Mouse (Mus musculus) ES-Bruce4 (cell line): Measurements from ENCODE around the gene Tdpoz1. TPM values are rescaled to one million over a fixed set of nuclear protein-coding genes. Genes with fewer than 3 reads are reported as not detected.
A peak's percentile ranks its signal among the peaks of the same experiment; 100 is the strongest.
"Not testable (repeated sequence)": the region's sequence is repeated elsewhere in the genome, so short reads cannot be mapped to it uniquely, and the experiment has no call there.

Experiments
- H3K27ac ChIP-seq: 2 replicates; pipeline ENCODE4 v1.5.1; 2012; ENCODE audit warnings: low read length, inconsistent platforms; ENCODE audit not compliant: insufficient read depth
- H3K27me3 ChIP-seq: 2 replicates; pipeline ENCODE4 v1.6.1; 2012; ENCODE audit warnings: mild to moderate bottlenecking, low read length, inconsistent platforms; ENCODE audit not compliant: control insufficient read depth, poor library complexity, insufficient read depth, severe bottlenecking
- H3K36me3 ChIP-seq: 2 replicates; pipeline ENCODE4 v1.6.1; 2012; ENCODE audit warnings: inconsistent platforms, mild to moderate bottlenecking, low read length, moderate library complexity; ENCODE audit not compliant: control insufficient read depth, poor library complexity, insufficient read depth, severe bottlenecking
- H3K4me1 ChIP-seq: one replicate; pipeline ENCODE4 v1.8.1; 2011; ENCODE audit warnings: low read length; ENCODE audit not compliant: control insufficient read depth, insufficient read depth
- H3K4me3 ChIP-seq: 2 replicates; pipeline ENCODE4 v1.5.1; 2011; ENCODE audit warnings: low read depth, mild to moderate bottlenecking, low read length
- H3K9ac ChIP-seq: 2 replicates; pipeline ENCODE4 v1.6.1; 2012; ENCODE audit warnings: low read depth, mild to moderate bottlenecking, inconsistent platforms; ENCODE audit not compliant: poor library complexity, severe bottlenecking
- H3K9me3 ChIP-seq: replicated peaks from 2 replicates; pipeline ENCODE4 v1.6.1; 2012; ENCODE audit warnings: mild to moderate bottlenecking, low read length, inconsistent platforms; ENCODE audit not compliant: control insufficient read depth, poor library complexity, insufficient read depth, severe bottlenecking
- CTCF ChIP-seq: IDR thresholded peaks from one replicate; pipeline ENCODE4 v1.8.1; 2011; ENCODE audit warnings: low read depth, low read length
- EP300 ChIP-seq: IDR thresholded peaks from 2 replicates; pipeline ENCODE4 v1.6.1; 2011; ENCODE audit warnings: low read depth, low read length; ENCODE audit not compliant: insufficient read depth
- POLR2A ChIP-seq: IDR thresholded peaks from one replicate; pipeline ENCODE4 v1.8.1; 2011; ENCODE audit warnings: low read length; ENCODE audit not compliant: insufficient read depth
- polyA plus RNA-seq: library from polyadenylated mRNA; stranded (reverse); fragments of >200 nt; gene quantifications from 2 replicates; pipeline ENCODE4 v1.2.4, GENCODE M21; 2011; ENCODE audit warnings: low read depth; ENCODE audit not compliant: missing spikeins, insufficient read depth, insufficient read length

The Tdpoz1 gene
- not detected in 2 replicates for polyA plus RNA-seq

DNA sequence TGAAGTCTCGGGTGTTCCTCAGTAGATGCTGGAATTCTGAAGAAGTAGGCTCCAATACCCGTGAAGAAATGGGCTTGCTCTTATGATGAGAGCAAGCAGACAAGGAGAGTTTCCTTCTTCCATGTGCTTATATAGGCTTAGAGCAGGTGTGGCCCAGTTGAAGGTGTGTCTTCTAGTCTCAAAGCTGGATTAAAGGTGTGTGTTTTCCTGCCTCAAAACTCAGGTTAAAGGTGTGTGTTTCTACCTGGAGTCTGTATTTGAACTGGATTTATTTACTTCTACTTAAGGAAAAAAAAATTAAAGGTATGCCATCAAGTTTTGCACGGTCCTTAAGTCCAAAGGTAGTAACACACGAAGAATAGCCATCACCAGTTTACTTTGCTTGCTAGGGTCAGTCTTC lies at the start of gene Tdpoz1:
TSS of gene Tdpoz1 (minus strand) at position 101 of the 400 bp plus-strand sequence.
- H3K27me3 ChIP-seq, H3K4me3 ChIP-seq: not testable (repeated sequence)

DNA sequence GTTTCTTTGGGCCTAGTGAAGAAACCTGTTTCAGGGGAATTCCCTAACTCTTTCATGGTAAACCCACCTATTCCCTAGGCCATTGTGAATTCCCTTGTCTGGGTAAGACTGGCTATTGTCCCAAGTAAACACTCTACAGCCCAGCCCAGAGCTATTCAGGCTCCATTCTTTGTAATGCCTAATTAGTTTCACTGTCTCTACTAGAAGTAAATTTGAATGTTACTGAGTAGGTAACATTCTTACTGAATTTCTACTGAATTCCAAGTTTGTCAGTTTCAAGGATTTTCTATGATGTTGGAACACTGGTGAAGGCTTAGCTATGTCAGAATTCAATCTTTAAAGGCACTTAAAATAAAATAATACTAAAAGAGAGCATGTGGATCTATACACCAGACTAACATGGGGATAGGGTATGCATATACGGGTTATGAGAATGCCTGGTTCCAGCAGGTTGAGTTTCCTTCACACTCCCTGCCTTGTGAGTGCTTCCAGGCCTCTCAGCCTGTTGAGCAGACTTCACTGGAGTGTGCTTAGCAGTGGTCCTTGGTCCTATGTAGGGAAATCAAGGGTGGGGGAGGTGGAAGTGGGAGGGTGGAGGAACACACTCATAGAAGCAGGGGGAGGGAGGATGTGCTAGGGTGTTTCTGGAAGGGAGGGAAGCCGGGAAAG lies 33.0 kb upstream of the Tdpoz1 start:
- not testable (repeated sequence) for H3K9me3 ChIP-seq
- peak overlapping the region; percentile 81 for H3K27ac ChIP-seq

More for the DNA sequence above, at the start of gene Tdpoz1:
- H3K9ac ChIP-seq, H3K9me3 ChIP-seq, H3K27ac ChIP-seq, H3K36me3 ChIP-seq, H3K4me1 ChIP-seq: not testable (repeated sequence)

DNA sequence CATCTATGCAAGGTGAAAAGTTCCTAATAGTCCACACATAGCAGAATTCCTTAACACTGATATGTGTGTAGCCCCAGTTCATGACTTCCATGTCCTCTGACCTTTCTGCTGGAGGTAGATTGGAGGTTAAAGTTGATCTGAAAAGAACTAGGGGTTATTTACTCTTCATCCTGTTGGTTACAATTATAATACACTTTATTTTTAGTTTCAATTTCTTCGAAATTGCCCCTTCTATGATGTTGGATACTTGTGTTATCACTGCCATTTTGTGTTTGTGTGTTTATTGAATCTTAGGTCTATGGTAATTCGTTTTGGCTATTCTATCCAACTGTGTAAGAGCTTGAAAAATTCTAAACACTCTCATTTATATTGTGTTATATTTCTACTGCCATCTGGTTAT lies 16.9 kb upstream of the Tdpoz1 start, which contains the start of gene Gm37596:
TSS of gene Gm37596 (minus strand) at position 101 of the 400 bp plus-strand sequence.
- not testable (repeated sequence) for H3K27me3 ChIP-seq, H3K9ac ChIP-seq, H3K36me3 ChIP-seq, H3K4me3 ChIP-seq, H3K27ac ChIP-seq, H3K9me3 ChIP-seq, H3K4me1 ChIP-seq

More for the DNA sequence above, 33.0 kb upstream of the Tdpoz1 start:
- not testable (repeated sequence) for H3K4me3 ChIP-seq, H3K36me3 ChIP-seq, H3K27me3 ChIP-seq, H3K4me1 ChIP-seq, H3K9ac ChIP-seq

DNA sequence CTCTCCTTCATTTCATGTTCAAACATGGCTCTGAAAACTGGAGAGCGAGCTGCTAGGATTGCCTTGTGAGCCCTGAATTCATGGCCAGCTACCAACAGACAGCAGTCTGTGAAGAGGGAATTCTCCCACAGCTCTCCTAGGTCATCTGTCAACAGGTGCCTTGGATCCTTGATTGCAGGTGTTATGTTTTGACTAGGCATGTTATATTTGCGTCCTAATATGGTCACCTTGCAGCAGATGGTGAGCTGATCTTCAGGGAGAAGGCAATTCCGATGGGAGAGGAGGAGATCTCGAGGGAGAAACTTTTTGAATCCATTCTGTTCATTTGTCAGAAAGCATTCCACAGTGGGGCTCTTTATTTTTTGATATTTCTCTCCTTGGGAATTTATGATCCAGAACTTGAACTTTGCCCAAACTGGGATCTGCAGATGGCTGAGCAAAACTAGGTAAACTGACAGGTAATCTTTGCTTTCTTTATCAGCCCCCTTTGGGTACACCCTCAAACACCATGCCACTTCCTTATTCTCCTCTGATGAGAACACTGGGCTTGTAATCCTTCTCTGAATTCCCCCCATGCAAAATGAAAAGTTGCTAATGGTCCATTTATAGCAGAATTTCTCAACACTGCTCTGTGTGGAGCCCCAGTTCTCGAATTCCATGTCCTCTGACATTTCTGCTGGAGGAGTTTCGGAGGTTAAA lies 5.2 kb downstream of the Tdpoz1 start:
- H3K9ac ChIP-seq, H3K36me3 ChIP-seq, H3K4me3 ChIP-seq, H3K27ac ChIP-seq, H3K9me3 ChIP-seq, H3K4me1 ChIP-seq, H3K27me3 ChIP-seq: not testable (repeated sequence)

DNA sequence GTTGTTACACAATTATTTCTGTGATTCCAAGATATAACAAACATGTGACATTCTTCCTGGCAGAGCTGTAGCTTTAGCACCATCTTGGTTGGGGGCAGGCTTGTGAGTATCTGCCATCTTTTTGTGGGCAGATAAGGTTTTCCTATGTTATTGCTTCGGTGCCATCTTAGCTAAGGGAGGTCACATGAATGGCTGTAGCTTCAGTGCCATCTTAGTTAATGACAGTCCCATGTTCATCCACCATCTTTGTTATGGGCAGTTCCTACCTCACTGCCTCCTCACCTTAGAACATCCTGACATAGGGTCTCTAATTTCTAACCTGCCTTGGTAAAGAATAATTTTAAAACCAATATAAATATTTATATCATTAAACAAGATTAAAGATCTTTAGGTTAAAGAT lies 21.9 kb downstream of the Tdpoz1 start:
- TF ChIP-seq CTCF, result no peak
- no peak for TF ChIP-seq POLR2A
- TF ChIP-seq EP300, result no peak
- no peaks in the 10 kb centered on the region for H3K27me3 ChIP-seq

DNA sequence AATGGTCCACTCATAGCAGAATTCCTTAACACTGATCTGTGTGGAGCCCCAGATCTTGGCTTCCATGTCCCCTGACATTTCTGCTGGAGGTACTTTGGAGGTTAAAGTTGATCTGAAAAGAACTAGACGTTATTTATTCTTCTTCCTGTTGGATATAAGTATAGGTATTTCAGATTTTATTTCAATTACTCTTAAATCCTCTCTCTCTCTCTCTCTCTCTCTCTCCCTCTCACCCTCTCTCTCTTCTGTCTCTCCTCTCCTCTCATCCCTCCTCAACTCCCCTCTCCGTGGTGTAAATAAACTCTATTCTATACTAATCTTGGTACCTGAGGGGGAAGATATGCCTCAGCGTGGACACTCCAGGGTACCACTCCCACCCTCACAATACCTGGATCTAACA lies 23.5 kb downstream of the Tdpoz1 start, which contains the start of gene Tdpoz2:
TSS of gene Tdpoz2 (minus strand) at position 101 of the 400 bp plus-strand sequence.
- Histone ChIP-seq H3K9ac (no peak within 1 kb of the TSS), H3K9me3 (no peaks in the 10 kb centered on the region), H3K27me3 (no peaks in the 10 kb centered on the region), H3K27ac (no peak within 1 kb of the TSS), H3K36me3 (no peaks in the 10 kb centered on the region), H3K4me1 (no peaks in the 10 kb centered on the region), H3K4me3 (no peak within 1 kb of the TSS)
- TF ChIP-seq POLR2A, result no peak
- no peak for TF ChIP-seq EP300
- TF ChIP-seq CTCF, result no peak

More for the DNA sequence above, 21.9 kb downstream of the Tdpoz1 start:
- Histone ChIP-seq H3K9ac (no peak overlapping the region), H3K36me3 (no peaks in the 10 kb centered on the region), H3K4me1 (no peaks in the 10 kb centered on the region), H3K9me3 (no peaks in the 10 kb centered on the region), H3K4me3 (no peak overlapping the region), H3K27ac (no peak overlapping the region)

DNA sequence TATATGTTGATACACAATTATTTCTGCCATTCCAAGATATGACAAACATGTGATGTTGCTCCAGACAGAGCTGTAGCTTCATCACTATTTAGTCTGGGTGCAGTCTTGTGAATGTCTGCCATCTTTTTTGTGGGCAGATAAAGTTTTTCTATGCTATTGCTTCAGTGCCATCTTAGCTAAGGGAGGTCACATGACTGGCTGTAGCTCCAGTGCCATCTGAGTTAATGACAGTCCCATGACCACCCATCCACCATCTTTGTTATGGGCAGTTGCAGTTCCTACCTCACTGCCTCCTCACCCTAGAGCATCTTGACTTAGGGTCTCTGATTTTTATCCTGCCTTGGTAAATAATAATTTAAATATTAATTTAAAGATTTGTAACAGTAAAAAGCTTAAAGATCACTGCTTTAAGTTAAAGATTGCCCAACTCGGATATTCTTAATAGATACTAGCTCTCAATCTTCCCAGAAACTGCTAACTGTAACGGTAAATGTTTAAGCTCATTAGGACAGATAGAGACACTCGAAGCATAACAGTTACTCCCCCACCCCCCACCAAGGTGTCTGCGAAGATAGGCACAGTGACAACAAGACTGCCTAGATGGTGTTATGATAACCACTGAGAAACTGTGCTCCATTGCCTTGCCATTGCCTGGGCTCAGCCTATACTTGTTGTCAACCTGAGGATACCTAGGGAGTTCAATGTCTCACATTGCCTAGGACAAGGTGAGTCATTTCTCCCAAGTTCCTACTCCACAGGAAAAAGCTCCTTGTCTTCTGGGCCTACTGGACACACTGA lies 45.0 kb downstream of the Tdpoz1 start:
- not testable (repeated sequence) for H3K4me1 ChIP-seq, H3K27ac ChIP-seq, H3K9me3 ChIP-seq, H3K9ac ChIP-seq, H3K27me3 ChIP-seq, H3K36me3 ChIP-seq, H3K4me3 ChIP-seq
